10 mouse cellular contexts compared by ENCODE assay signal in genomic region chr2:52959291-52959621, GRCm38 (mm10).
A peak's percentile ranks its signal among the peaks of the same experiment; 100 is the strongest.
DNase-seq lines count a peak whose midpoint lies in the region; ATAC-seq and TF ChIP-seq lines count a peak whose summit lies in the region.
"Had no signal": no experiment of that assay in that cellular context is flagged by ENCODE, and none has a peak within 500 bp of the region (broad histone marks: within the 10 kb centered on the region; RNA-seq: fewer than 3 reads in every experiment).

No protein-coding gene starts in this region.

- peak overlapping the region; percentile 62 for H3K4me2 ChIP-seq in heart, embryonic 13.5 days
- H3K4me2 ChIP-seq in embryonic facial prominence, embryonic 12.5 days (replicated peaks), result peak overlapping the region; percentile 39
- H3K4me2 ChIP-seq in hindbrain, postnatal 0 days (ENCODE audit: low read depth, low read length), result peak overlapping the region; percentile 51
- H3K4me2 ChIP-seq in midbrain, postnatal 0 days (ENCODE audit: low read depth, low read length, poor library complexity, severe bottlenecking), result peak overlapping the region; percentile 40
- H3K4me2 ChIP-seq: liver, embryonic 15.5 days had no signal

- H3K27ac ChIP-seq in heart, embryonic 13.5 days (replicated peaks), result no peak overlapping the region
- peak overlapping the region; percentile 74 for H3K27ac ChIP-seq in embryonic facial prominence, embryonic 12.5 days
- H3K27ac ChIP-seq in hindbrain, postnatal 0 days, result peak overlapping the region; percentile 78
- peak overlapping the region; percentile 43; the same call in 1 of the 2 replicates for H3K27ac ChIP-seq in midbrain, postnatal 0 days (ENCODE audit: low read depth, low read length)
- H3K27ac ChIP-seq: liver, embryonic 15.5 days had no signal

- peak overlapping the region; percentile 51 for H3K9ac ChIP-seq in heart, embryonic 13.5 days
- 0 out of 2 replicates have a peak overlapping the region, but pooled peaks have one; percentile 11 for H3K9ac ChIP-seq in embryonic facial prominence, embryonic 12.5 days
- peak overlapping the region; percentile 23; the same call in 1 of the 2 replicates for H3K9ac ChIP-seq in hindbrain, postnatal 0 days (replicated peaks; ENCODE audit: low read length)
- 0 out of 2 replicates have a peak overlapping the region, but pooled peaks have one; percentile 33 for H3K9ac ChIP-seq in midbrain, postnatal 0 days (replicated peaks; ENCODE audit: low read length, poor library complexity, severe bottlenecking)
- H3K9ac ChIP-seq: liver, embryonic 15.5 days had no signal

- H3K36me3 ChIP-seq in heart, embryonic 13.5 days, result no peaks in the 10 kb centered on the region
- H3K36me3 ChIP-seq in embryonic facial prominence, embryonic 12.5 days, result no peaks in the 10 kb centered on the region
- no peaks in the 10 kb centered on the region for H3K36me3 ChIP-seq in hindbrain, postnatal 0 days (ENCODE audit: insufficient read depth, low read length)
- no peaks in the 10 kb centered on the region for H3K36me3 ChIP-seq in midbrain, postnatal 0 days (ENCODE audit: insufficient read depth, low read length)
- H3K36me3 ChIP-seq: liver, embryonic 15.5 days had no signal

- no peak for ATAC-seq in heart, embryonic 13.5 days (ENCODE audit: extremely low read depth, insufficient number of reproducible peaks, low FRiP score, low TSS enrichment)
- ATAC-seq in embryonic facial prominence, embryonic 12.5 days (ENCODE audit: insufficient number of reproducible peaks, insufficient read depth, low FRiP score, low TSS enrichment), result no peak
- no peak for ATAC-seq in hindbrain, postnatal 0 days
- no peak for ATAC-seq in midbrain, postnatal 0 days (ENCODE audit: low FRiP score)
- ATAC-seq in frontal cortex, adult (ENCODE audit: low TSS enrichment), result no peak
- ATAC-seq: CD4-positive, CD25-positive, alpha-beta regulatory T cell, adult 4 months had no signal

- DNase-seq in heart, postnatal 10 days, result no peak
- DNase-seq in hindbrain, postnatal 0 days (ENCODE audit: low spot score), result no peak
- DNase-seq in midbrain, postnatal 0 days (ENCODE audit: low spot score), result no peak
- DNase-seq in left cerebral cortex, adult 11 months (ENCODE audit: low spot score), result no peak
- no peak for DNase-seq in thymus, adult 18-20 months

- H3K9me3 ChIP-seq in heart, embryonic 13.5 days, result no peaks in the 10 kb centered on the region
- H3K9me3 ChIP-seq in embryonic facial prominence, embryonic 12.5 days, result no peaks in the 10 kb centered on the region
- no peaks in the 10 kb centered on the region for H3K9me3 ChIP-seq in hindbrain, postnatal 0 days (ENCODE audit: low read length)
- no peaks in the 10 kb centered on the region for H3K9me3 ChIP-seq in midbrain, postnatal 0 days (ENCODE audit: low read length)
- H3K9me3 ChIP-seq: liver, embryonic 15.5 days had no signal

- H3K4me1 ChIP-seq in heart, embryonic 13.5 days, result peaks cover 27% of the 10 kb centered on the region
- H3K4me1 ChIP-seq in embryonic facial prominence, embryonic 12.5 days, result peaks cover 54% of the 10 kb centered on the region
- peaks cover 32% of the 10 kb centered on the region for H3K4me1 ChIP-seq in hindbrain, postnatal 0 days (ENCODE audit: insufficient read depth, low read length)
- H3K4me1 ChIP-seq in midbrain, postnatal 0 days (ENCODE audit: insufficient read depth, low read length), result peaks cover 17% of the 10 kb centered on the region
- H3K4me1 ChIP-seq: liver, embryonic 15.5 days had no signal

- TF ChIP-seq CTCF in hindbrain, postnatal 0 days (IDR thresholded peaks at IDR 0.05; ENCODE audit: low read depth), result no peak
- no peak for TF ChIP-seq CTCF in midbrain, postnatal 0 days (IDR thresholded peaks at IDR 0.05)

- intact Hi-C loops in heart, postnatal 10 days (cut with DNase I), result no loop called here

- H3K4me3 ChIP-seq in heart, embryonic 13.5 days, result peak overlapping the region; percentile 27
- 0 out of 2 replicates have a peak overlapping the region, but pooled peaks have one; percentile 7 for H3K4me3 ChIP-seq in embryonic facial prominence, embryonic 12.5 days
- H3K4me3 ChIP-seq in hindbrain, postnatal 0 days (ENCODE audit: low read length), result 0 out of 2 replicates have a peak overlapping the region, but pooled peaks have one; percentile 7
- no peak overlapping the region for H3K4me3 ChIP-seq in midbrain, postnatal 0 days (ENCODE audit: low read depth, low read length)
- H3K4me3 ChIP-seq: liver, embryonic 15.5 days had no signal

- no peaks in the 10 kb centered on the region for H3K27me3 ChIP-seq in heart, embryonic 13.5 days (replicated peaks)
- no peaks in the 10 kb centered on the region for H3K27me3 ChIP-seq in embryonic facial prominence, embryonic 12.5 days
- no peaks in the 10 kb centered on the region for H3K27me3 ChIP-seq in hindbrain, postnatal 0 days (ENCODE audit: insufficient read depth, low read length)
- no peaks in the 10 kb centered on the region for H3K27me3 ChIP-seq in midbrain, postnatal 0 days (ENCODE audit: insufficient read depth, low read length)
- H3K27me3 ChIP-seq: liver, embryonic 15.5 days had no signal
